Comparison of ENCODE assay signal across 9 mouse cellular contexts in genomic region chr3:69373544-69374306, GRCm38 (mm10). TPM values are rescaled to one million over a fixed set of nuclear protein-coding genes. Genes with fewer than 3 reads are reported as not detected.
A peak's percentile ranks its signal among the peaks of the same experiment; 100 is the strongest.
DNase-seq lines count a peak whose midpoint lies in the region; ATAC-seq lines count a peak whose summit lies in the region.
"Had no signal": no experiment of that assay in that cellular context is flagged by ENCODE, and none has a peak within 500 bp of the region (broad histone marks: within the 10 kb centered on the region; RNA-seq: fewer than 3 reads in every experiment).

No protein-coding gene starts in this region.

- no peak overlapping the region for H3K4me2 ChIP-seq in intestine, embryonic 14.5 days (ENCODE audit: low read length)
- H3K4me2 ChIP-seq in intestine, embryonic 15.5 days (replicated peaks) = no peak overlapping the region
- no peak overlapping the region for H3K4me2 ChIP-seq in midbrain, embryonic 15.5 days
- H3K4me2 ChIP-seq: limb, embryonic 15.5 days had no signal

- no peaks in the 10 kb centered on the region for H3K36me3 ChIP-seq in intestine, embryonic 14.5 days (ENCODE audit: control insufficient read depth, insufficient read depth, low read length)
- no peaks in the 10 kb centered on the region for H3K36me3 ChIP-seq in intestine, embryonic 15.5 days
- H3K36me3 ChIP-seq in midbrain, embryonic 15.5 days (replicated peaks) = no peaks in the 10 kb centered on the region
- H3K36me3 ChIP-seq: limb, embryonic 15.5 days had no signal

- no peaks in the 10 kb centered on the region for H3K27me3 ChIP-seq in intestine, embryonic 14.5 days (replicated peaks; ENCODE audit: control insufficient read depth, insufficient read depth, low read length)
- H3K27me3 ChIP-seq in intestine, embryonic 15.5 days (replicated peaks) = no peaks in the 10 kb centered on the region
- H3K27me3 ChIP-seq in midbrain, embryonic 15.5 days (replicated peaks) = no peaks in the 10 kb centered on the region
- H3K27me3 ChIP-seq: limb, embryonic 15.5 days had no signal

- DNase-seq in intestine, embryonic 14.5 days (ENCODE audit: low spot score) = peak; percentile 38
- peak; percentile 62 for DNase-seq in MEL-GATA-1-ER (ENCODE audit: extremely low read depth, low read depth)
- no peak for DNase-seq in Muller cell, postnatal 12 days (ENCODE audit: inconsistent ontology term)
- DNase-seq in ovary, postnatal 14 days (ENCODE audit: low spot score) = no peak
- DNase-seq in cerebellum, adult 9-10 months = no peak

- H3K9ac ChIP-seq in intestine, embryonic 14.5 days (ENCODE audit: low read length) = no peak overlapping the region
- H3K9ac ChIP-seq in intestine, embryonic 15.5 days = no peak overlapping the region
- no peak overlapping the region for H3K9ac ChIP-seq in midbrain, embryonic 15.5 days
- H3K9ac ChIP-seq: limb, embryonic 15.5 days had no signal

- ATAC-seq in intestine, embryonic 14.5 days (replicated peaks; ENCODE audit: low FRiP score, low TSS enrichment, low read depth) = no peak
- no peak for ATAC-seq in intestine, embryonic 15.5 days
- peak; percentile 97 to 99 for ATAC-seq in hematopoietic stem cell, adult 5-6 weeks (replicated peaks in 1 of 2; ENCODE audit: insufficient read depth in 1 of 2, low FRiP score in 2 of 2, low TSS enrichment in 1 of 2, low read depth in 1 of 2, poor library complexity in 2 of 2, severe bottlenecking in 2 of 2)
- peak; percentile 70 for ATAC-seq in midbrain, embryonic 15.5 days (replicated peaks)

- no peaks in the 10 kb centered on the region for H3K9me3 ChIP-seq in intestine, embryonic 14.5 days (ENCODE audit: control insufficient read depth, low read length)
- H3K9me3 ChIP-seq in intestine, embryonic 15.5 days = no peaks in the 10 kb centered on the region
- no peaks in the 10 kb centered on the region for H3K9me3 ChIP-seq in midbrain, embryonic 15.5 days
- H3K9me3 ChIP-seq: limb, embryonic 15.5 days had no signal

- no peaks in the 10 kb centered on the region for H3K4me1 ChIP-seq in intestine, embryonic 14.5 days (replicated peaks; ENCODE audit: control insufficient read depth, insufficient read depth, low read length)
- H3K4me1 ChIP-seq in intestine, embryonic 15.5 days (replicated peaks) = no peaks in the 10 kb centered on the region
- H3K4me1 ChIP-seq in midbrain, embryonic 15.5 days = 0 out of 2 replicates have a peak, but pooled peaks cover 6% of the 10 kb centered on the region
- H3K4me1 ChIP-seq: limb, embryonic 15.5 days had no signal

- WGBS in intestine, embryonic 14.5 days = 84% methylated on average over 10 of the region's 10 CpGs
- WGBS in intestine, embryonic 15.5 days = 85% methylated on average over 10 of the region's 10 CpGs
- 54% methylated on average over 10 of the region's 10 CpGs for WGBS in midbrain, embryonic 15.5 days

- H3K4me3 ChIP-seq in intestine, embryonic 14.5 days (ENCODE audit: low read depth, low read length) = no peak overlapping the region
- H3K4me3 ChIP-seq in intestine, embryonic 15.5 days (replicated peaks) = no peak overlapping the region
- H3K4me3 ChIP-seq in midbrain, embryonic 15.5 days = no peak overlapping the region
- H3K4me3 ChIP-seq: limb, embryonic 15.5 days had no signal

- H3K27ac ChIP-seq in intestine, embryonic 14.5 days (ENCODE audit: low read depth) = no peak overlapping the region
- H3K27ac ChIP-seq in intestine, embryonic 15.5 days = no peak overlapping the region
- H3K27ac ChIP-seq in midbrain, embryonic 15.5 days = 0 out of 2 replicates have a peak overlapping the region, but pooled peaks have one; percentile 50
- H3K27ac ChIP-seq: limb, embryonic 15.5 days had no signal

RNA-seq across cellular contexts. Expression of gene Ppm1l, which starts 57.1 kb away (rescaled TPM):
- 7.3 and 8.0 TPM in 2 replicates for polyA plus RNA-seq in intestine, embryonic 14.5 days (2014; fragmentation: Nextera tagmentation; extraction: Ambion mirVana)
- polyA plus RNA-seq in intestine, embryonic 15.5 days (2015; fragmentation: Nextera tagmentation; extraction: Ambion mirVana) = 4.9 and 5.8 TPM in 2 replicates
- total RNA-seq in hematopoietic stem cell, adult 5-6 weeks (2017) = 3.9 and 5.0 TPM in 2 replicates
- 24.7 and 26.0 TPM in 2 replicates for polyA plus RNA-seq in midbrain, embryonic 15.5 days (2015; fragmentation: Nextera tagmentation; extraction: Ambion mirVana)

Comparison
In these comparisons a context has a peak if more than half of its experiments do, and no peak if none do; other contexts are left out.
1. ATAC-seq: peak in hematopoietic stem cell, adult 5-6 weeks (2 of 2) and midbrain, embryonic 15.5 days (single experiment); none in intestine, embryonic 14.5 days (single experiment) and intestine, embryonic 15.5 days (single experiment).
2. DNase-seq: peak in intestine, embryonic 14.5 days (single experiment) and MEL-GATA-1-ER (single experiment); none in Muller cell, postnatal 12 days (single experiment), ovary, postnatal 14 days (single experiment) and cerebellum, adult 9-10 months (single experiment).